Mouse (Mus musculus) hindbrain, embryonic 11.5 days (tissue): ENCODE results near the gene Sgsh. TPM values are rescaled to one million over a fixed set of nuclear protein-coding genes. Genes with fewer than 3 reads are reported as not detected.

ENCODE experiments used
- ATAC-seq: fragments of 200-750 bp; cut with Nextera tagmentation; 2 replicates; pipeline ENCODE4 v1.8.0; 2017; ENCODE audit warnings: mild to moderate bottlenecking, moderate TSS enrichment, moderate library complexity; ENCODE audit not compliant: low FRiP score
- DNase-seq: peaks from one replicate; pipeline ENCODE4 v3.0.0-alpha.2; 2015; ENCODE audit warnings: low spot score
- H3K27ac ChIP-seq: fragments of 300-500 bp; sonication (generic); 2 replicates; pipeline ENCODE4 v1.5.1; 2014; ENCODE audit warnings: mild to moderate bottlenecking, low read depth, low read length
- H3K27me3 ChIP-seq: fragments of 300-500 bp; sonication (generic); 2 replicates; pipeline ENCODE4 v1.6.1; 2014; ENCODE audit warnings: mild to moderate bottlenecking, low read length, moderate library complexity, mixed read lengths; ENCODE audit not compliant: control insufficient read depth, insufficient read depth
- H3K36me3 ChIP-seq: fragments of 300-500 bp; sonication (generic); 2 replicates; pipeline ENCODE4 v1.6.1; 2014; ENCODE audit warnings: mild to moderate bottlenecking, low read length, moderate library complexity, mixed read lengths; ENCODE audit not compliant: control insufficient read depth, insufficient read depth
- H3K4me1 ChIP-seq: fragments of 300-500 bp; sonication (generic); replicated peaks from 2 replicates; pipeline ENCODE4 v1.6.1; 2014; ENCODE audit warnings: low read length, mixed read lengths; ENCODE audit not compliant: control insufficient read depth, insufficient read depth
- H3K4me2 ChIP-seq: fragments of 300-500 bp; sonication (generic); replicated peaks from 2 replicates; pipeline ENCODE4 v1.6.1; 2014; ENCODE audit warnings: mild to moderate bottlenecking, low read depth, low read length
- H3K4me3 ChIP-seq: fragments of 300-500 bp; sonication (generic); 2 replicates; pipeline ENCODE4 v1.5.1; 2014; ENCODE audit warnings: low read depth, low read length
- H3K9ac ChIP-seq: fragments of 300-500 bp; sonication (generic); 2 replicates; pipeline ENCODE4 v1.6.1; 2014; ENCODE audit warnings: low read depth, low read length
- H3K9me3 ChIP-seq: fragments of 300-500 bp; sonication (generic); 2 replicates; pipeline ENCODE4 v1.6.1; 2016; ENCODE audit warnings: low read length; ENCODE audit not compliant: control insufficient read depth
- WGBS: fragments of 180-500 bp; shearing (Covaris S2); extraction: QIAGEN DNeasy Blood & Tissue Kit; methylation state at CpG from one replicate; pipeline ENCODE4 v1.1.7; 2014; 5-methylcytosine and 5-hydroxymethylcytosine counted together
- polyA plus RNA-seq: library from polyadenylated mRNA; unstranded; fragments of >200 nt; fragmentation: Nextera tagmentation; extraction: Ambion mirVana; gene quantifications from 2 replicates; pipeline ENCODE4 v1.2.1, GENCODE M21; 2014

Sgsh gene
- polyA plus RNA-seq, 1 experiment from 2014 or later = 4.4 TPM

DNA sequence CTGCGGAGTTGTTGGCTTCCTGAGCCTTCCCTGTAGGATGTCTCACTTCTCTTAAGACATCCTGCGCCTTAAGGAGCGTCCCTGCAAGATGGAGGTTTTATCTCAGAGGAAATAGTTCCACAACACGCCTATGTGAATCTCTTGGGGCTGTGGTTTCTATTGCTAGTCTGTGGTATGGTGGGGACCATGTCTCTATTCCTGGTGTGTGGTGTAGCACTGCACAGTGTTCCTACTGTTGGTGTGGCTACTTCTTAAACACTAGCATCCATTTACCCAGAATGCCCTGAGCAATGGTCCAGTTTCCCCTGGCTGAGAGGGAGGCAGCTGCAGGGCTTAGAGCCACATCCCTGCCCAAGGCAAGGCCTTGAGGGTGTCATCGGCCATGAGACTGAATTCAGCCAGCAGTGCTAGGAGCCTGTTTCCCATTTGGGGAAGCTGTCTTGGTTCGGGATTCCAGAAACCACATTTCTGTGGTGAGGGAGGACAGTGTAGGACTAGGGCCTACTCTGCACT, 27.1 kb upstream of the Sgsh start:
- Histone ChIP-seq H3K4me3 (no peak overlapping the region), H3K36me3 (no peaks in the 10 kb centered on the region), H3K9me3 (no peaks in the 10 kb centered on the region), H3K4me1 (no peaks in the 10 kb centered on the region), H3K4me2 (no peak overlapping the region), H3K27me3 (no peaks in the 10 kb centered on the region), H3K27ac (no peak overlapping the region), H3K9ac (no peak overlapping the region)
- 76% methylated on average over 6 of the region's 6 CpGs for WGBS
- DNase-seq = no peak
- no peak for ATAC-seq

- no peaks in the 10 kb centered on the region for H3K27me3 ChIP-seq
- H3K9ac ChIP-seq = no peak overlapping the region
- H3K4me3 ChIP-seq = no peak overlapping the region
- no peak for DNase-seq
- ATAC-seq = no peak
- no peaks in the 10 kb centered on the region for H3K9me3 ChIP-seq
- no peak overlapping the region for H3K4me2 ChIP-seq
- no peaks in the 10 kb centered on the region for H3K36me3 ChIP-seq
- WGBS = 85% methylated on average over 9 of the region's 9 CpGs
- no peak overlapping the region for H3K27ac ChIP-seq
- H3K4me1 ChIP-seq = no peaks in the 10 kb centered on the region
Measured at GRCm38 (mm10) chr11:119381631-119382337, 26.4 kb upstream of the Sgsh start.

- H3K9me3 ChIP-seq = no peaks in the 10 kb centered on the region
- no peaks in the 10 kb centered on the region for H3K27me3 ChIP-seq
- WGBS = 90% methylated on average over 1 of the region's 1 CpGs
- no peaks in the 10 kb centered on the region for H3K4me1 ChIP-seq
- H3K9ac ChIP-seq = no peak overlapping the region
- no peak overlapping the region for H3K4me2 ChIP-seq
- DNase-seq (no peak), ATAC-seq (no peak)
- H3K4me3 ChIP-seq = no peak overlapping the region
- H3K27ac ChIP-seq = no peak overlapping the region
- no peaks in the 10 kb centered on the region for H3K36me3 ChIP-seq
Measured at GRCm38 (mm10) chr11:119378551-119378950, 23.2 kb upstream of the Sgsh start.

DNA sequence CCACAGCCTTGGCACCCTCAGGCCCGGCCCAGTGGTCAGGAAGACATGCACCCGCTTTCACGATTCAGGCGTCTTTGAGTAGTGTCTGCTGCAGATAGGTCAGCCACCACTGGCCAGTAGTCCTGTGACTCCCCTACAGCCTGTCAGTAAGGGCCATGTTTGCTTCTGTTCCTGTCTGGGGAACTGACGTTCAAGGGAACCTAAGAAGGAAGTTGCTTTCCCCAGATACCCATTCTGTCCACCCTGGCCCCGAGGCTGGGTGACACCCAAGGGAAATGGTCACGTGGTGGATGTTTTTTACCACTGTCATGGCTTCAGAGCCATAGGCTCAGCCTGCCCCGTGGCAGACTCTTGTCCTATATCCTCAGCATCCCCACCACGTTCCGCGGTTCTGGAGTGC, 22.0 kb upstream of the Sgsh start:
- Histone ChIP-seq H3K36me3 (no peaks in the 10 kb centered on the region), H3K9ac (no peak overlapping the region), H3K4me3 (no peak overlapping the region), H3K27me3 (no peaks in the 10 kb centered on the region), H3K4me2 (no peak overlapping the region), H3K4me1 (no peaks in the 10 kb centered on the region), H3K27ac (no peak overlapping the region), H3K9me3 (no peaks in the 10 kb centered on the region)
- ATAC-seq (no peak), DNase-seq (no peak)
- 93% methylated on average over 11 of the region's 11 CpGs for WGBS

DNA sequence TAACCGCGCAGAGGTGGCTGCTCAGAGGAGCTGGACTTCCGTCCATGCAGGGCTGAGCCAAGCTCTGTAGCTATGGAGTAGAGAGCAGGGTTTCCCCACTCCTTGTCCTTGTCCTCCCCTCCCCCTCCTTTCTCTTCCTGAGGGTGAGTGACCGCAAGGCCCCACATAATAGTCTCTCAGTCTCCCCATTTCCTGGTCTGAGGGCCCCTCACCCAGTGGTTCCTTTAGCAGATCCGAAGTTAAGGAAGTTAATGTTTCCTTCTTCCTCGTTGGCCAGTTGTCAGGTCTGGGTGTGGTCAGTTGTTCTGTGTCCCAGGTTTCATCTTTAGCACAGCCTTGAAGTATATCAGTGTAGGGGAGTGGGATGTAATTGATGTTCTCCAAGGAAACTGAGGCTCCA, 20.1 kb upstream of the Sgsh start:
- H3K36me3 ChIP-seq = no peaks in the 10 kb centered on the region
- H3K27ac ChIP-seq = no peak overlapping the region
- DNase-seq (no peak), ATAC-seq (no peak)
- no peak overlapping the region for H3K9ac ChIP-seq
- H3K4me1 ChIP-seq = no peaks in the 10 kb centered on the region
- WGBS = 86% methylated on average over 6 of the region's 6 CpGs
- no peak overlapping the region for H3K4me3 ChIP-seq
- H3K4me2 ChIP-seq = no peak overlapping the region
- no peaks in the 10 kb centered on the region for H3K9me3 ChIP-seq
- no peaks in the 10 kb centered on the region for H3K27me3 ChIP-seq

DNA sequence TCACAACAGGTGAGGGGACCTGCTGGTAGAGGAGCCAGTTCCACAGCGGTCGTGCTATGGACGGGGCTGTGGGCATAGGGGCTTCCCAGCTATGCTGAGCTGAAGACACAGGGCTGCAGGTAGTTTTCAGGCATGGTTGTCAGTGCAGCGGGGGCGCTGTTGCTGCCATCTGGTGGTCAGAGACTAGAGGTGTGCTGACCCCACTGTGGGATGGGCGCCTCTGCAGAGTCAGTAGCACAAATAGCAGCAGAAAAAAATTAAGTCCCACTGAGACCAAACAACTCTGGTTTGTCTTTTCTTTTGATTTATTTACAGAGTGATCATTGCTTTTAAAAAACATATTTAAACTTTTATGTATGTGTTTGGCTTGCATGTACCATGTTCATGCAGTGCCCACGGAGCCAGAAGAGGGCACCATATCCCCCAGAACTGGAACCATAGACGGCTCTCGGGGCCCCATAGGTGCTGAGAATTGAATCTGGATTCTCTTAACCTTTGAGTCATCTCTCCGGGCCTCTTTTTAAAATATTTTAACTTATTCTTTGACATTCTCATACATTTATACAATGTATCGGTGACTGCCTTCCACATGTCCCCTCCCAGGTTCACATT, 8.3 kb upstream of the Sgsh start:
- WGBS = 28% methylated on average over 11 of the region's 11 CpGs
- H3K27ac ChIP-seq = no peak overlapping the region
- peak; percentile 65 for ATAC-seq

GRCm38 (mm10) chr11:119362769-119363533, 7.6 kb upstream of the Sgsh start:
- Histone ChIP-seq H3K36me3 (no peaks in the 10 kb centered on the region), H3K4me1 (peaks cover 9% of the 10 kb centered on the region), H3K4me2 (0 out of 2 replicates have a peak overlapping the region, but pooled peaks have one; percentile 14), H3K4me3 (no peak overlapping the region), H3K9ac (peak overlapping the region; percentile 34; the same call in 1 of the 2 replicates), H3K27ac (no peak overlapping the region), H3K9me3 (no peaks in the 10 kb centered on the region), H3K27me3 (no peaks in the 10 kb centered on the region)
- DNase-seq (peak; percentile 42), ATAC-seq (peak; percentile 49)
- 33% methylated on average over 11 of the region's 11 CpGs for WGBS

More for the DNA sequence above, 8.3 kb upstream of the Sgsh start:
- DNase-seq = peak; percentile 85
- Histone ChIP-seq H3K9me3 (no peaks in the 10 kb centered on the region), H3K4me2 (0 out of 2 replicates have a peak overlapping the region, but pooled peaks have one; percentile 14), H3K9ac (0 out of 2 replicates have a peak overlapping the region, but pooled peaks have one; percentile 27), H3K4me1 (peaks cover 9% of the 10 kb centered on the region), H3K4me3 (no peak overlapping the region), H3K36me3 (no peaks in the 10 kb centered on the region), H3K27me3 (no peaks in the 10 kb centered on the region)

GRCm38 (mm10) chr11:119359089-119359488, 3.8 kb upstream of the Sgsh start:
- Histone ChIP-seq H3K4me2 (no peak overlapping the region), H3K9me3 (no peaks in the 10 kb centered on the region), H3K4me1 (peaks cover 11% of the 10 kb centered on the region), H3K27ac (no peak overlapping the region), H3K4me3 (no peak overlapping the region), H3K9ac (no peak overlapping the region), H3K27me3 (no peaks in the 10 kb centered on the region), H3K36me3 (no peaks in the 10 kb centered on the region)
- ATAC-seq (no peak), DNase-seq (no peak)
- WGBS = 93% methylated on average over 10 of the region's 10 CpGs
